Mouse (Mus musculus) erythroblast, embryonic 14.5 days (primary cell): ENCODE data around the gene Coa6.

Source experiments
- GATA1 ChIP-seq: IDR thresholded peaks from 2 replicates; pipeline ENCODE4 v1.6.1; 2012; ENCODE audit warnings: low read length, inconsistent platforms, mixed read lengths
- TAL1 ChIP-seq: IDR thresholded peaks from 3 replicates; pipeline ENCODE4 v1.6.1; 2012; ENCODE audit warnings: low read length, inconsistent platforms, mixed read lengths

DNA sequence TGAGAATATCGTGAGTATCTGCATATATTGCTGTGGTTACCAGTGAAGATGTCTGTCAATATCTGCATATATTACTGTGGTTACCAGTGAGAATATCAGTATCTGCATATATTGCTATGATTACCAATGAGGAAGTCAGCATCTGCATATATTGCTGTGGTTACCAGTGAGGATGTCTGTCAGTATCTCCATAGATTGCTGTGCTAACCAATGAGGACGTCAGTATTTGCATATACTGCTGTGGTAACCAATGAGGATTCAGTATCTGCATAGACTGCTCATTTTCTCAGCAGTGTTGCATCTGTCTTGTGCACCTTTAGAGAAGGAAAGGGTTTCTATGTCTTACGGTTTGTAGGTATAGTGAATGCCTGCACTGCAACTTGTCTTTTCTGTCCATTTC is 1.5 kb upstream of the Coa6 start:
- no peak for TF ChIP-seq GATA1
- no peak for TF ChIP-seq TAL1
